Mouse (Mus musculus): Measurements from ENCODE around the gene Hdx.

Gene Hdx

GRCm38 (mm10) chrX:111696356-111697282, at the start of gene Hdx:
Gene Hdx (minus strand): TSS chrX:111697079.
- peak; percentile 22 to 26 for DNase-seq (ENCODE audit: low spot score in 2 of 2)

GRCm38 (mm10) chrX:111685665-111686064, 11.2 kb downstream of the Hdx start:
- no peak for DNase-seq (ENCODE audit: low spot score in 2 of 2)

GRCm38 (mm10) chrX:111671685-111672084, 25.2 kb downstream of the Hdx start:
- DNase-seq (ENCODE audit: low spot score in 2 of 2) = no peak

DNA sequence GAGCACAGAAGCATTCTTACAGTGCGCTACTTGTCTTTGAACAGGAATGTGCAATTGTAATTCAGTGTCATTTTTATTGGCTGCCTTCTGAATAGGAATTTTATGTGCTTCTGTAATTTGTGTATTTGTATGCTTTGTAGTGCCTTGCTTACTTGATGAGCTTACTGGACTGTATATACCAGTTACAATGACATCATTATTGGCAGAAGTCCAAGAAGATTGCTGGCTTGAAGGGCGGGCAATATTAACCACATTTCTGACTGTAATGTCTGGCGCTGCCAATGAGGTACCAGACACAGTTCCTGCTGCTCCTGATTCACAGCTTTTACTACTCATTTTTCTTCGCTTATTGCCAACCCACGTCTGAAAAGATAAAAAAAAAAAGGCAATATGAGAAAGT, 36.5 kb downstream of the Hdx start:
- DNase-seq (ENCODE audit: low spot score in 2 of 2) = no peak

DNA sequence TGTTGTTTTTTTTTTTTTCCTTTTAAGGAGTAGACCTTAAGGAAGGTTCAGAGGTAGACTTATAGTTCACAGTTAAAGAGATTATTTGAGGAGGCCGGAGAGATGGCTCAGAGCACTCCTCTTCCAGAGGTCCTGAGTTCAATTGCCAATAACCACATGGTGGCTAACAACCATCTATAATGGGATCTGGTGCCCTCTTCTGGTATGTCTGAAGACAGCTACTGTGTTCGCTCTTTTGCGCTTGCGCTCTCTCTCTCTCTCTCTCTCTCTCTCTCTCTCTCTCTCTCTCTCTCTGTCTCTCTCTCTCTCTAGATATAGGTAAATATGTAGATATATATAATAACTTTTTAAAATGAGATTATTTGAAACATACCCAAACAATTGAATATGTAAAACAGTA, 38.2 kb downstream of the Hdx start:
- DNase-seq (ENCODE audit: low spot score in 2 of 2) = no peak

DNA sequence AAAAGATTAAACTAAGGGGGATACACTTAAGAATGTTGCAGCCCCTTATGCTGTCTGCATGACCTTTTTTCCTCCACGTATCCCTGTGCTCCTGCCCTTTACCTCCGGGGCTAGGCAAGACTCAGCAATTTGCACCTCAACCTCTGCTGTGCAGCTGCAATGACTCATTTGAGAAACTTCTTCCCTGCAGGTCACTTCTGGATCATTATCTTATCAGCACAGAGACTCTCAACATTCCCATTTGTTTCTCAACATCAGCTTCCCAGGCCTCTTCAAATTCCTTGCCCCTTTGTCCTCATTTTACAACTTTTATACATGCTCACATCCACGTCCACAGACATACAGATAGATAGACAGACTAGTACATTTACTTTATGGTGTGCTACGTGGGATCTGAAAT, 51.9 kb downstream of the Hdx start:
- DNase-seq (ENCODE audit: low spot score in 2 of 2) = no peak

DNA sequence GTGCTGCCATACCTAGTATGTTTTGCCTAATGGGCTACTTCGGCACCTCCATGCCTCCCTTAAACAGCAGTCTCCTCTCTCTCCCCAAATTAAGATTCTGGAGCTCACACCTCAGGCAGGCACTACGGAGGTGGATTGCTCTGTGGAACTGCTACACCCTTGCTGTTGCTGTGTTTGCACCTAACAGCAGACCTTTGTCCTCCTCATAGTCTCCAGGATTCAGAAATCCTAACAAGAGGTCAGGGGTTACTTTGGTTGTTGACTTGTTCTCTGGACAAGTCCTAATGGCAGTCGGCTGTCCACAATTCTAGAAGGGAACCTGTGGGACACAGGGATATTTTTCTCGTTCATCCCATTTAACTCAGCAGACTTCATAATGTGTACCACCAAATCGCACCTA, 56.3 kb downstream of the Hdx start:
- DNase-seq (ENCODE audit: low spot score in 2 of 2) = no peak

DNA sequence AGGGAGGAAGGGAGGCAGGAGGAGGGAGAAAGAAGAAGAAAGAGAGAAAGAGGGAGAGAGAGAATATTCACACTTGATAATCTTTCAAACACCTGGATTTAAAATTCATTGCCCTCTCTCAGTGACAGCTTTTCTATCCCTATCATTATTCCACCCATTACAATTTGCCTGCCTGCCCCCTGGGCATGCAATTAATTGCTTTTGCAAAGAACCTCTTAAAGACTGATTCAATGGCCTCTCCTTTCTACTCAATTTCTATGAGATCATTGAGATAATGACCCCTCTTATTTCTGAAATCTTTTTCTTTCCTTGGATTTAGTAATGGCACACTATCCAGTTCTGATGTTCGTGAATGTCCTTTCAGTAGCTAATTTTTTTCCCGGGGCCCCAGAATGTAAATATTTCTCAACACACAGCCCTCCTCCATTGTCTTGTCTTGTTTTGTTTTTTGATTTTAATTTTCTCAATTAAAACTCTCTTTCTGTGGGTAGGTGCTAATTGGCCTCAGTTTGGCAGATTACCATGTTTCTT, 99.2 kb downstream of the Hdx start:
- DNase-seq (ENCODE audit: low spot score in 2 of 2) = no peak

GRCm38 (mm10) chrX:111587616-111588015, 109.3 kb downstream of the Hdx start:
- peak in 1 of 2 experiments; percentile 6 for DNase-seq (ENCODE audit: low spot score in 2 of 2)

DNA sequence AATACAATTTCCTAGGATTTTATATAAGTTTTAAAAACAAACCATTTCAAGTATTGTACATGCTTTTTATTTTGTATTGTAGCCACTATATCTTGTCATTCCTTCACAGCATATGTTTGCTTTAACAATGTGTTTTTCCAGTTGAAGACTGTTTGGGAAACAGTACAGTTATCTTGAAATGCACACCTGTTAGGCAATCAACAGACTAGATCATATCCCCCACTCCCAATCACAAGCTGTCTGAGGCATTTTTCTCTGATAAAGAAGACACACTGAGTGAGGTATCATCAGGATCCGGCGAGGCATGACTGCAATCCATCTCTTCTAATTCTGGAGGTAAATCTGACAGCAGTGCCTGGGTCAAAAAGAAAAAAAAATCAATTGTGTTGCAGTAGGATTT, 119.8 kb downstream of the Hdx start:
- DNase-seq (ENCODE audit: low spot score in 2 of 2) = no peak

- DNase-seq (ENCODE audit: low spot score in 2 of 2) = no peak
Measured at GRCm38 (mm10) chrX:111537859-111538258, 159.0 kb downstream of the Hdx start, which contains the start of gene Rps6ka6. Gene Rps6ka6 (minus strand): TSS chrX:111537959.
